Mouse (Mus musculus) MEL (cell line): ENCODE data around the gene Il5. TPM values are rescaled to one million over a fixed set of nuclear protein-coding genes. Genes with fewer than 3 reads are reported as not detected.

ENCODE experiments used
- DNase-seq: peaks from one replicate; pipeline ENCODE4 v3.0.0; 2011; ENCODE audit warnings: low read depth, low spot score
- H3K27ac ChIP-seq: 2 replicates; pipeline ENCODE4 v1.5.1; 2012; ENCODE audit warnings: low read depth, mild to moderate bottlenecking, control low read depth, low read length, moderate library complexity; ENCODE audit not compliant: control insufficient read depth
- H3K27me3 ChIP-seq, 2 experiments: fragments of 150-350 bp in 1 of 2; sonication (generic) in 1 of 2; 2 replicates each; pipeline ENCODE4 v1.6.1; 2012; ENCODE audit warnings: low read length in 2 of 2, mild to moderate bottlenecking in 2 of 2, improper control_type of control experiment in 1 of 2, moderate library complexity in 1 of 2; ENCODE audit not compliant: insufficient read depth in 2 of 2, control insufficient read depth in 1 of 2
- H3K36me3 ChIP-seq, 2 experiments: 2 replicates each; pipeline ENCODE4 v1.6.1; 2012 to 2014; ENCODE audit warnings: low read length in 2 of 2, improper control_type of control experiment in 1 of 2, inconsistent platforms in 1 of 2, mild to moderate bottlenecking in 1 of 2; ENCODE audit not compliant: insufficient read depth in 2 of 2, control insufficient read depth in 1 of 2
- H3K4me1 ChIP-seq, 2 experiments: fragments of 150-350 bp in 1 of 2; sonication (generic) in 1 of 2; 2 replicates each; pipeline ENCODE4 v1.6.1; 2012; ENCODE audit warnings: low read length in 2 of 2, improper control_type of control experiment in 1 of 2, mild to moderate bottlenecking in 1 of 2; ENCODE audit not compliant: insufficient read depth in 2 of 2, control insufficient read depth in 1 of 2
- H3K4me3 ChIP-seq, 2 experiments: fragments of 150-350 bp in 1 of 2; sonication (generic) in 1 of 2; 2 replicates each; pipeline ENCODE4 v1.5.1; 2012; ENCODE audit warnings: low read depth in 2 of 2, low read length in 2 of 2, mild to moderate bottlenecking in 2 of 2, moderate library complexity in 2 of 2, control low read depth in 1 of 2, improper control_type of control experiment in 1 of 2; ENCODE audit not compliant: control insufficient read depth in 1 of 2, insufficient read depth in 1 of 2
- H3K79me2 ChIP-seq: 2 replicates; pipeline ENCODE4 v1.6.1; 2012; ENCODE audit warnings: mild to moderate bottlenecking, low read length, moderate library complexity; ENCODE audit not compliant: control insufficient read depth, poor library complexity, insufficient read depth
- H3K9ac ChIP-seq: 2 replicates; pipeline ENCODE4 v1.6.1; 2012; ENCODE audit warnings: low read depth, mild to moderate bottlenecking, control low read depth, low read length, moderate library complexity; ENCODE audit not compliant: control insufficient read depth, poor library complexity, severe bottlenecking
- H3K9me3 ChIP-seq: fragments of 150-350 bp; sonication (generic); replicated peaks from 2 replicates; pipeline ENCODE4 v1.6.1; 2012; ENCODE audit warnings: mild to moderate bottlenecking, low read length, improper control_type of control experiment, moderate library complexity; ENCODE audit not compliant: insufficient read depth
- BHLHE40 ChIP-seq: IDR thresholded peaks from 2 replicates; pipeline ENCODE4 v1.6.1; 2012; ENCODE audit warnings: low read depth, mild to moderate bottlenecking, inconsistent platforms, low read length, improper control_type of control experiment, borderline replicate concordance
- CHD1 ChIP-seq: IDR thresholded peaks from 2 replicates; pipeline ENCODE4 v1.6.1; 2012; ENCODE audit warnings: low read depth, mild to moderate bottlenecking, inconsistent platforms, low read length, improper control_type of control experiment
- CTCF ChIP-seq, 3 experiments: IDR thresholded peaks in 2 of 3; conservative IDR thresholded peaks in 1 of 3; 2 replicates each; pipeline ENCODE4 v1.5.1; 2011 to 2012; ENCODE audit warnings: low read length in 3 of 3, low read depth in 2 of 3, mild to moderate bottlenecking in 2 of 3, improper control_type of control experiment in 1 of 3, inconsistent platforms in 1 of 3, mixed read lengths in 1 of 3, moderate library complexity in 1 of 3; ENCODE audit not compliant: control insufficient read depth in 1 of 3, insufficient read depth in 1 of 3, poor library complexity in 1 of 3, severe bottlenecking in 1 of 3
- E2F4 ChIP-seq: IDR thresholded peaks from 2 replicates; pipeline ENCODE4 v1.6.1; 2011; ENCODE audit warnings: low read depth, low read length, improper control_type of control experiment, borderline replicate concordance
- ELF1 ChIP-seq: IDR thresholded peaks from 2 replicates; pipeline ENCODE4 v1.6.1; 2014; ENCODE audit warnings: low read depth, mild to moderate bottlenecking, inconsistent platforms, low read length, improper control_type of control experiment, moderate library complexity
- ETS1 ChIP-seq: IDR thresholded peaks from 2 replicates; pipeline ENCODE4 v1.6.1; 2012; ENCODE audit warnings: low read depth, mild to moderate bottlenecking, inconsistent platforms, low read length, improper control_type of control experiment, moderate library complexity
- GABPA ChIP-seq: IDR thresholded peaks from 2 replicates; pipeline ENCODE4 v1.6.1; 2012; ENCODE audit warnings: low read depth, mild to moderate bottlenecking, inconsistent platforms, low read length, improper control_type of control experiment, moderate library complexity
- GATA1 ChIP-seq: IDR thresholded peaks from 2 replicates; pipeline ENCODE4 v1.6.1; 2011; ENCODE audit warnings: low read depth, low read length, improper control_type of control experiment
- HCFC1 ChIP-seq: IDR thresholded peaks from 2 replicates; pipeline ENCODE4 v1.6.1; 2012; ENCODE audit warnings: low read depth, mild to moderate bottlenecking, inconsistent platforms, low read length, improper control_type of control experiment, moderate library complexity
- MAFK ChIP-seq: IDR thresholded peaks from 2 replicates; pipeline ENCODE4 v1.6.1; 2011; ENCODE audit warnings: low read depth, mild to moderate bottlenecking, low read length, improper control_type of control experiment, borderline replicate concordance
- MAX ChIP-seq: IDR thresholded peaks from 2 replicates; pipeline ENCODE4 v1.6.1; 2011; ENCODE audit warnings: low read length, improper control_type of control experiment
- MAZ ChIP-seq: IDR thresholded peaks from 2 replicates; pipeline ENCODE4 v1.6.1; 2012; ENCODE audit warnings: low read depth, mild to moderate bottlenecking, inconsistent platforms, low read length, improper control_type of control experiment
- MXI1 ChIP-seq: IDR thresholded peaks from 2 replicates; pipeline ENCODE4 v1.6.1; 2011; ENCODE audit warnings: mild to moderate bottlenecking, low read depth, low read length, improper control_type of control experiment
- MYB ChIP-seq: IDR thresholded peaks from 2 replicates; pipeline ENCODE4 v1.6.1; 2011; ENCODE audit warnings: mild to moderate bottlenecking, low read depth, low read length, improper control_type of control experiment
- MYC ChIP-seq: IDR thresholded peaks from 2 replicates; pipeline ENCODE4 v1.6.1; 2011; ENCODE audit warnings: low read depth, mild to moderate bottlenecking, low read length, improper control_type of control experiment, moderate library complexity
- NELFE ChIP-seq: IDR thresholded peaks from 2 replicates; pipeline ENCODE4 v1.6.1; 2011; ENCODE audit warnings: low read depth, low read length, improper control_type of control experiment
- NRF1 ChIP-seq: IDR thresholded peaks from 2 replicates; pipeline ENCODE4 v1.6.1; 2014; ENCODE audit warnings: low read depth, mild to moderate bottlenecking, inconsistent platforms, low read length, improper control_type of control experiment, moderate library complexity; ENCODE audit not compliant: poor library complexity, insufficient read depth, severe bottlenecking
- POLR2A ChIP-seq, 2 experiments: IDR thresholded peaks; 2 replicates each; pipeline ENCODE4 v1.6.1; 2011 to 2012; ENCODE audit warnings: low read length in 2 of 2, mild to moderate bottlenecking in 2 of 2, control low read depth in 1 of 2, improper control_type of control experiment in 1 of 2, low read depth in 1 of 2, moderate library complexity in 1 of 2; ENCODE audit not compliant: control insufficient read depth in 1 of 2, insufficient read depth in 1 of 2, poor library complexity in 1 of 2
- POLR2AphosphoS2 ChIP-seq: IDR thresholded peaks from 2 replicates; pipeline ENCODE4 v1.6.1; 2011; ENCODE audit warnings: low read length, improper control_type of control experiment
- POLR2AphosphoS5 ChIP-seq: IDR thresholded peaks from 2 replicates; pipeline ENCODE4 v1.6.1; 2012; ENCODE audit warnings: low read depth, borderline replicate concordance, mild to moderate bottlenecking, inconsistent platforms, low read length, moderate library complexity, mixed read lengths
- RAD21 ChIP-seq: IDR thresholded peaks from 2 replicates; pipeline ENCODE4 v1.6.1; 2011; ENCODE audit warnings: mild to moderate bottlenecking, low read depth, low read length, improper control_type of control experiment
- RCOR1 ChIP-seq: IDR thresholded peaks from 2 replicates; pipeline ENCODE4 v1.6.1; 2012; ENCODE audit warnings: low read depth, mild to moderate bottlenecking, inconsistent platforms, low read length, improper control_type of control experiment
- SIN3A ChIP-seq: IDR thresholded peaks from 2 replicates; pipeline ENCODE4 v1.6.1; 2012; ENCODE audit warnings: low read length, improper control_type of control experiment, inconsistent platforms
- SMC3 ChIP-seq: IDR thresholded peaks from 2 replicates; pipeline ENCODE4 v1.6.1; 2011; ENCODE audit warnings: low read depth, low read length, improper control_type of control experiment
- TBP ChIP-seq: IDR thresholded peaks from 2 replicates; pipeline ENCODE4 v1.8.0; 2011; ENCODE audit warnings: low read depth, low read length, improper control_type of control experiment
- TCF12 ChIP-seq: IDR thresholded peaks from 2 replicates; pipeline ENCODE4 v1.6.1; 2014; ENCODE audit warnings: low read depth, mild to moderate bottlenecking, inconsistent platforms, low read length, improper control_type of control experiment, moderate library complexity
- USF1 ChIP-seq: IDR thresholded peaks from 2 replicates; pipeline ENCODE4 v1.6.1; 2014; ENCODE audit warnings: low read depth, mild to moderate bottlenecking, inconsistent platforms, low read length, improper control_type of control experiment, moderate library complexity
- USF2 ChIP-seq, 2 experiments: IDR thresholded peaks; 2 replicates each; pipeline ENCODE4 v1.6.1; 2011 to 2012; ENCODE audit warnings: improper control_type of control experiment in 2 of 2, low read length in 2 of 2, borderline replicate concordance in 1 of 2, inconsistent platforms in 1 of 2, low read depth in 1 of 2, mild to moderate bottlenecking in 1 of 2; ENCODE audit not compliant: insufficient read depth in 1 of 2
- ZMIZ1 ChIP-seq: IDR thresholded peaks from 2 replicates; pipeline ENCODE4 v1.6.1; 2012; ENCODE audit warnings: low read depth, mild to moderate bottlenecking, inconsistent platforms, low read length, improper control_type of control experiment, moderate library complexity
- ZNF384 ChIP-seq: IDR thresholded peaks from 2 replicates; pipeline ENCODE4 v1.6.1; 2012; ENCODE audit warnings: low read depth, mild to moderate bottlenecking, inconsistent platforms, low read length, improper control_type of control experiment
- polyA plus RNA-seq, 2 experiments: library from polyadenylated mRNA; stranded (reverse) in 1 of 2; unstranded in 1 of 2; fragments of >175 nt in 1 of 2; fragments of >200 nt in 1 of 2; gene quantifications; 2 replicates each; pipeline versions ENCODE4 v1.2.1 to v1.2.4; 2012; ENCODE audit warnings: low replicate concordance in 2 of 2, low read depth in 1 of 2; ENCODE audit not compliant: insufficient read length in 2 of 2, insufficient read depth in 1 of 2, missing spikeins in 1 of 2
- total RNA-seq: library from RNA; depleted of rRNA; stranded (reverse); fragments of 300-350 nt; gene quantifications from 2 replicates; pipeline ENCODE4 v1.2.3, GENCODE M21; 2012

Il5 gene
- total and polyA plus RNA-seq, 3 experiments, result not detected

GRCm38 (mm10) chr11:53706236-53706933 lies 14.2 kb upstream of the Il5 start (continued):
- no peak for TF ChIP-seq RCOR1
- TF ChIP-seq HCFC1, result no peak
- no peak; the same call in 1 of the 2 replicates for TF ChIP-seq CHD1
- no peak for TF ChIP-seq MAFK
- no peak for TF ChIP-seq RAD21
- no peak; the same call in 1 of the 2 replicates for TF ChIP-seq MAX
- peak; percentile 74 for TF ChIP-seq ZMIZ1
- TF ChIP-seq MAZ, result no peak
- peak; percentile 58; the same call in 1 of the 2 replicates for TF ChIP-seq ZNF384
- TF ChIP-seq TBP, result no peak
- TF ChIP-seq SIN3A, result no peak
- TF ChIP-seq MYC, result no peak
- no peak; a peak in 1 of 6 replicates for TF ChIP-seq CTCF (IDR thresholded peaks at IDR 0.05 in 2 of 3, conservative IDR thresholded peaks at IDR 0.05 in 1 of 3; ENCODE audit: control insufficient read depth in 1 of 3, insufficient read depth in 1 of 3, low read depth in 2 of 3, low read length in 3 of 3, poor library complexity in 1 of 3, severe bottlenecking in 1 of 3)
- no peak for TF ChIP-seq POLR2AphosphoS2
- TF ChIP-seq MYB, result no peak
- TF ChIP-seq NRF1, result peak; percentile 62; the same call in 1 of the 2 replicates
- peak; percentile 59; the same call in 1 of the 2 replicates for TF ChIP-seq ELF1
- TF ChIP-seq, all 39 proteins: peak for 7

GRCm38 (mm10) chr11:53706934-53707717 lies 13.5 kb upstream of the Il5 start, which contains the start of gene Rad50:
Rad50 (minus strand) TSS chr11:53707319.
- H3K27ac ChIP-seq, result peak within 1 kb of the TSS; percentile 97
- H3K9ac ChIP-seq, result peak within 1 kb of the TSS; percentile 94
- H3K4me1 ChIP-seq, result peaks cover 3 to 10% of the 10 kb centered on the region in 2 experiments
- peaks cover 17% of the 10 kb centered on the region for H3K79me2 ChIP-seq
- H3K9me3 ChIP-seq, result no peaks in the 10 kb centered on the region
- peaks cover 8 to 25% of the 10 kb centered on the region in 2 experiments for H3K36me3 ChIP-seq
- peak within 1 kb of the TSS; percentile 68 to 88 for H3K4me3 ChIP-seq
- peak; percentile 98 for DNase-seq
- no peaks in the 10 kb centered on the region for H3K27me3 ChIP-seq
- TF ChIP-seq CHD1 (no peak), TBP (peak; percentile 96), USF1 (peak; percentile 96), BHLHE40 (0 out of 2 replicates have a peak, but pooled peaks have one; percentile 62), NELFE (peak; percentile 99), MAFK (no peak), E2F4 (peak; percentile 93), SIN3A (peak; percentile 93), MYC (peak; percentile 95), ETS1 (peak; percentile 57; the same call in 1 of the 2 replicates), POLR2AphosphoS5 (peak; percentile 90), RCOR1 (no peak), POLR2A (IDR thresholded peaks at IDR 0.05; ENCODE audit: control insufficient read depth in 1 of 2, insufficient read depth in 1 of 2, low read depth in 1 of 2, low read length in 2 of 2, poor library complexity in 1 of 2) (peak; percentile 91 to 98), USF2 (IDR thresholded peaks at IDR 0.05; ENCODE audit: borderline replicate concordance in 1 of 2, insufficient read depth in 1 of 2, low read depth in 1 of 2, low read length in 2 of 2) (peak; percentile 70 to 92; a peak in 3 of 4 replicates), HCFC1 (peak; percentile 82), ZMIZ1 (peak; percentile 95), MAX (peak; percentile 95), TCF12 (peak; percentile 77), GATA1 (peak; percentile 36; the same call in 1 of the 2 replicates), ZNF384 (peak; percentile 49; the same call in 1 of the 2 replicates), MXI1 (peak; percentile 91), GABPA (no peak), SMC3 (no peak), POLR2AphosphoS2 (peak; percentile 99)
